Mouse (Mus musculus) macrophage (primary cell): Measurements from ENCODE around the gene Mgat5b. TPM values are rescaled to one million over a fixed set of nuclear protein-coding genes. Genes with fewer than 3 reads are reported as not detected.
"Not testable (repeated sequence)": the region's sequence is repeated elsewhere in the genome, so short reads cannot be mapped to it uniquely, and the experiment has no call there.

Experiments used
- H3K27ac ChIP-seq: fragments of 350-480 bp; formaldehyde crosslinking; 2 replicates; pipeline ENCODE4 v1.9.0; 2021
- H3K36me3 ChIP-seq: fragments of 350-480 bp; formaldehyde crosslinking; 2 replicates; pipeline ENCODE4 v1.9.0; 2021; ENCODE audit errors: inconsistent target
- H3K4me3 ChIP-seq: fragments of 350-480 bp; formaldehyde crosslinking; 2 replicates; pipeline ENCODE4 v1.9.0; 2021; ENCODE audit errors: inconsistent target
- H3K79me2 ChIP-seq: fragments of 350-480 bp; formaldehyde crosslinking; 2 replicates; pipeline ENCODE4 v1.9.0; 2021; ENCODE audit errors: inconsistent target
- WGBS: methylation state at CpG from one replicate; pipeline ENCODE4 v1.1.7; 2026; ENCODE audit warnings: inconsistent platforms; ENCODE audit not compliant: missing documents; 5-methylcytosine and 5-hydroxymethylcytosine counted together
- polyA plus RNA-seq: library from polyadenylated mRNA; stranded (reverse); fragments of 250-400 nt; gene quantifications from 3 replicates; pipeline ENCODE4 v1.2.4, GENCODE M21; 2018; ENCODE audit warnings: inconsistent platforms

Mgat5b gene
- polyA plus RNA-seq, 1 experiment from 2014 or later = not detected

GRCm38 (mm10) chr11:116899247-116899646 lies 19.4 kb upstream of the Mgat5b start:
- no peaks in the 10 kb centered on the region for H3K36me3 ChIP-seq
- H3K79me2 ChIP-seq = no peaks in the 10 kb centered on the region
- H3K4me3 ChIP-seq = no peak overlapping the region
- H3K27ac ChIP-seq = no peak overlapping the region
- WGBS = 94% methylated on average over 12 of the region's 12 CpGs

- not testable (repeated sequence) for H3K27ac ChIP-seq, H3K79me2 ChIP-seq, H3K36me3 ChIP-seq, H3K4me3 ChIP-seq
- WGBS = 83% methylated on average over 9 of the region's 10 CpGs
These were observed 16.1 kb upstream of the Mgat5b start for GRCm38 (mm10) chr11:116902588-116902987.

- H3K4me3 ChIP-seq = no peak overlapping the region
- WGBS = 6% methylated on average over 22 of the region's 23 CpGs
These were observed 12.8 kb upstream of the Mgat5b start for GRCm38 (mm10) chr11:116905741-116906456.

GRCm38 (mm10) chr11:116913573-116913972 lies 5.1 kb upstream of the Mgat5b start:
- Histone ChIP-seq H3K79me2 (no peaks in the 10 kb centered on the region), H3K27ac (no peak overlapping the region)
- WGBS = 71% methylated on average over 16 of the region's 16 CpGs

More at GRCm38 (mm10) chr11:116905741-116906456, 12.8 kb upstream of the Mgat5b start:
- no peaks in the 10 kb centered on the region for H3K79me2 ChIP-seq
- H3K27ac ChIP-seq = no peak overlapping the region
- H3K36me3 ChIP-seq = no peaks in the 10 kb centered on the region

GRCm38 (mm10) chr11:116914267-116914885 lies 4.3 kb upstream of the Mgat5b start:
- Histone ChIP-seq H3K4me3 (no peak overlapping the region), H3K79me2 (no peaks in the 10 kb centered on the region), H3K27ac (no peak overlapping the region), H3K36me3 (no peaks in the 10 kb centered on the region)
- WGBS = 76% methylated on average over 5 of the region's 5 CpGs

More at GRCm38 (mm10) chr11:116913573-116913972, 5.1 kb upstream of the Mgat5b start:
- no peaks in the 10 kb centered on the region for H3K36me3 ChIP-seq
- no peak overlapping the region for H3K4me3 ChIP-seq

GRCm38 (mm10) chr11:116915241-116915640 lies 3.4 kb upstream of the Mgat5b start:
- Histone ChIP-seq H3K27ac (no peak overlapping the region), H3K36me3 (no peaks in the 10 kb centered on the region), H3K4me3 (no peak overlapping the region), H3K79me2 (no peaks in the 10 kb centered on the region)
- 86% methylated on average over 3 of the region's 3 CpGs for WGBS

- WGBS = 55% methylated on average over 7 of the region's 7 CpGs
- Histone ChIP-seq H3K4me3 (no peak overlapping the region), H3K27ac (no peak overlapping the region), H3K36me3 (no peaks in the 10 kb centered on the region), H3K79me2 (no peaks in the 10 kb centered on the region)
These were observed 1.3 kb upstream of the Mgat5b start for GRCm38 (mm10) chr11:116917361-116917760.

- Histone ChIP-seq H3K79me2 (no peaks in the 10 kb centered on the region), H3K4me3 (no peak overlapping the region), H3K36me3 (no peaks in the 10 kb centered on the region), H3K27ac (no peak overlapping the region)
- 8% methylated on average over 42 of the region's 58 CpGs for WGBS
These were observed 740 bp downstream of the Mgat5b start for GRCm38 (mm10) chr11:116919186-116920020.

- no peaks in the 10 kb centered on the region for H3K36me3 ChIP-seq
- H3K79me2 ChIP-seq = no peaks in the 10 kb centered on the region
- H3K4me3 ChIP-seq = no peak overlapping the region
- no peak overlapping the region for H3K27ac ChIP-seq
- WGBS = 6% methylated on average over 5 of the region's 6 CpGs
These were observed 2.1 kb downstream of the Mgat5b start for GRCm38 (mm10) chr11:116920746-116921145.

GRCm38 (mm10) chr11:116922058-116922457 lies 3.4 kb downstream of the Mgat5b start:
- no peak overlapping the region for H3K27ac ChIP-seq
- H3K4me3 ChIP-seq = no peak overlapping the region
- H3K36me3 ChIP-seq = no peaks in the 10 kb centered on the region
- H3K79me2 ChIP-seq = no peaks in the 10 kb centered on the region
- WGBS = 61% methylated on average over 7 of the region's 7 CpGs

- H3K27ac ChIP-seq = no peak overlapping the region
- 79% methylated on average over 6 of the region's 6 CpGs for WGBS
- no peaks in the 10 kb centered on the region for H3K36me3 ChIP-seq
- H3K4me3 ChIP-seq = no peak overlapping the region
- no peaks in the 10 kb centered on the region for H3K79me2 ChIP-seq
These were observed 9.4 kb downstream of the Mgat5b start for GRCm38 (mm10) chr11:116928031-116928430.

- H3K27ac ChIP-seq = no peak overlapping the region
- no peak overlapping the region for H3K4me3 ChIP-seq
- H3K36me3 ChIP-seq = no peaks in the 10 kb centered on the region
- H3K79me2 ChIP-seq = no peaks in the 10 kb centered on the region
- 99% methylated on average over 5 of the region's 5 CpGs for WGBS
These were observed 16.2 kb downstream of the Mgat5b start for GRCm38 (mm10) chr11:116934862-116935261.

- Histone ChIP-seq H3K27ac (no peak overlapping the region), H3K4me3 (no peak overlapping the region), H3K36me3 (no peaks in the 10 kb centered on the region), H3K79me2 (no peaks in the 10 kb centered on the region)
- 94% methylated on average over 7 of the region's 9 CpGs for WGBS
These were observed 16.7 kb downstream of the Mgat5b start for GRCm38 (mm10) chr11:116935354-116935753.

GRCm38 (mm10) chr11:116935917-116936316 lies 17.3 kb downstream of the Mgat5b start:
- no peaks in the 10 kb centered on the region for H3K36me3 ChIP-seq
- no peak overlapping the region for H3K27ac ChIP-seq
- no peak overlapping the region for H3K4me3 ChIP-seq
- no peaks in the 10 kb centered on the region for H3K79me2 ChIP-seq
- 88% methylated on average over 9 of the region's 9 CpGs for WGBS

- 40% methylated on average over 8 of the region's 10 CpGs for WGBS
- no peaks in the 10 kb centered on the region for H3K36me3 ChIP-seq
- H3K4me3 ChIP-seq = no peak overlapping the region
- H3K79me2 ChIP-seq = no peaks in the 10 kb centered on the region
- no peak overlapping the region for H3K27ac ChIP-seq
These were observed 18.5 kb downstream of the Mgat5b start for GRCm38 (mm10) chr11:116937141-116937540.
